Mouse (Mus musculus) neutrophil, adult 5-6 weeks (primary cell): ENCODE measurements around the gene Antxr1. TPM values are rescaled to one million over a fixed set of nuclear protein-coding genes. Genes with fewer than 3 reads are reported as not detected.
A peak's percentile ranks its signal among the peaks of the same experiment; 100 is the strongest.
"Not testable (repeated sequence)": the region's sequence is repeated elsewhere in the genome, so short reads cannot be mapped to it uniquely, and the experiment has no call there.

Experiments used
- ATAC-seq: fragments of 151-379, 151-347 bp; 2 replicates; pipeline ENCODE4 v1.8.0; 2017; ENCODE audit warnings: mild to moderate bottlenecking, moderate TSS enrichment; ENCODE audit not compliant: insufficient number of reproducible peaks, poor library complexity, low FRiP score, severe bottlenecking; ENCODE audit errors: extremely low read depth
- total RNA-seq: library from RNA; stranded (forward); fragments of 200-1000 nt; gene quantifications from 2 replicates; pipeline ENCODE4 v1.2.3, GENCODE M21; 2017

Gene Antxr1
- total RNA-seq, 1 experiment from 2014 or later = not detected

- no peak for ATAC-seq
Measured at GRCm38 (mm10) chr6:87121961-87122360, 213.7 kb downstream of the Antxr1 start.

DNA sequence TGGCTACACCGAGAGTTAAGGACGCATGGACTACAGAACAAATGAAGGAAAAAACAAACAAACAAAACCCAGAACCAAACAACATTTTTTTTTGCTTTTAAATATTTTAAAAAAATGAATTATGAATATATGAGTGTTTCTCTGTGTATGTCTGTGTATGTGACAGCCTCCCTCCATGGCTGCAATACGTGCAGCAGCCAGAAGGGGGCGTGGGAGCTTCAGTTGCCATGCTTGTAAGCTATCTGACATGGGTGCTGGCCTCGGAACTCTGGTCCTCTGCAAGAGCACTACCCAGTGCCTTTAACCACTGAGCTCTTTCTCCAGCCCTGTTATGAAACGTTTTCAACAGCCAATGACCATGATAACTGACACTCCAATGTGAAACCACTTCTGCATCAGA is 215.0 kb downstream of the Antxr1 start:
- ATAC-seq = no peak

- no peak for ATAC-seq
Measured at GRCm38 (mm10) chr6:87119975-87120374, 215.6 kb downstream of the Antxr1 start.

DNA sequence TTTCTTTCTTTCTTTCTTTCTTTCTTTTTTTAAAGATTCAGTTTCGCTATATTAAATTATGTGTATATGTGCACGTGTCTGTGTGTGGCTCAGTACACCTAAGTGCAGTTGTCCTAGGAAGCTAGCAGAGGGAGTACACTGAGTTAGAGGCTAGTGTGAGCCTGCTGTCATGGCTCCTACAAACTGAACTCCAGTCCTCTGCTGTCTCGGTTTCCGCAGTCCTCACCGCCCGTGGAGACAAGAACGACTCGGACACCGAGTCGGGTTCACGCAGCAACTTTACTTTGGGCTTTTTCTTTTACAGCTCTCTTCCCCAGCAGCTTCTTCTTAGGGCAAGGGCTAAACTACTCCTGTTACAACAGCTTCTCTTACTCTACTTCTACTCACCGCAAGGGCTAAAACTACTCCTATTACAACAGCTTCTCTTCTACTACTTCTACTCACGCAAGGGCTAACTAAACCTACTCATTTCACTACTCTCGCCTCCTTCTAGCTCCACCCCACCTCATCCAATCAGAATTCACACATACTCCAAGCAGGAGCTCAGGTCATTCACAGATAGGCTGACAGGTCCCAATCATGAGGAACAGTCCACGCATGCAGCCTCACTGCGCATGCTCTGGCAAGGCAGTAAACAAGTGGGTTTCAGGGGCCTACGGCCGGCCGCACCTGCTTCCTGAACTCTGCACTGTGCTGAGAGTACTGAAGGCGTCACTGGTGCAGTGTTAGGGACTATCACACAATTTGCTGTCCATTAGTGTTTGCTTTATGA is 216.4 kb downstream of the Antxr1 start:
- peak; percentile 82 for ATAC-seq

GRCm38 (mm10) chr6:87116596-87116995 is 219.0 kb downstream of the Antxr1 start:
- no peak for ATAC-seq

DNA sequence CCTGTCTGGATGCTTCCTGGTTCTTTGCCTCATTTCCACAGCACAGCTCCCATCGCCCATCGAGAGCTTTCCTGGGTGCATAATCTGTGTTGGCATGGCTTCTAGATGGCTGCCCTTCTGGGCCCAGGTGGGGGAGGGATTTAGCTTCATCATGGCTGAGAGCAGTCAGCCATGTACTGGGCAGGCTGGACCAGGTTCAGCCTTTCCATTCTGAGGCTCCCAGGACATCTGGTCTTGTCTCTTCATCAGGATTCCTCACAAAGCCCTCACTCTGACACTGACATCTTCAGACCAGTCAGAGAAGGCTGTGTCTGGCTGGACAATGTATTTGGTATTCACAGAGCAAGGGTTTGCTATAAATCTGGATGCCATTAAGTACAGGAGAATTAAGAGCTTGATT is 219.6 kb downstream of the Antxr1 start:
- no peak for ATAC-seq

DNA sequence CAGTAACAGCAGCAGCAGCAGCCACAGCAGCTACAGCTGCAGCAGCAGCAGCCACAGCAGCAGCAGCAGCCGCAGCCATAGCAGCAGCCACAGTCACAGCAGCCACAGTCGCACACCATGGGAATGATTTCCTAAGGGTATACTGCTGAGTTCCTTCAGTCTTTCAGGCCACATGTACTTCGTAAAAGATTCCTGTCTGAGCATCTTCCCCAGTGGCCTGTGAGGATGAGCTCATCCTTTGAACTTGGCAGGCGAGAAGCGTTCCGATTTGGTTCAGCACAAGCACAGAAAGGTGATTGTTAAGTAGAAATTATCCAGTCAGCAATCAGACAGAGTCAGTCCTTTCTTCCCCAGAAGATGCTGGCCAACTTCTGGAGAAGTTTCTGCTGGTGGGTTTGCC is 223.5 kb downstream of the Antxr1 start:
- ATAC-seq = no peak

GRCm38 (mm10) chr6:87111493-87111892 is 224.1 kb downstream of the Antxr1 start:
- no peak for ATAC-seq

DNA sequence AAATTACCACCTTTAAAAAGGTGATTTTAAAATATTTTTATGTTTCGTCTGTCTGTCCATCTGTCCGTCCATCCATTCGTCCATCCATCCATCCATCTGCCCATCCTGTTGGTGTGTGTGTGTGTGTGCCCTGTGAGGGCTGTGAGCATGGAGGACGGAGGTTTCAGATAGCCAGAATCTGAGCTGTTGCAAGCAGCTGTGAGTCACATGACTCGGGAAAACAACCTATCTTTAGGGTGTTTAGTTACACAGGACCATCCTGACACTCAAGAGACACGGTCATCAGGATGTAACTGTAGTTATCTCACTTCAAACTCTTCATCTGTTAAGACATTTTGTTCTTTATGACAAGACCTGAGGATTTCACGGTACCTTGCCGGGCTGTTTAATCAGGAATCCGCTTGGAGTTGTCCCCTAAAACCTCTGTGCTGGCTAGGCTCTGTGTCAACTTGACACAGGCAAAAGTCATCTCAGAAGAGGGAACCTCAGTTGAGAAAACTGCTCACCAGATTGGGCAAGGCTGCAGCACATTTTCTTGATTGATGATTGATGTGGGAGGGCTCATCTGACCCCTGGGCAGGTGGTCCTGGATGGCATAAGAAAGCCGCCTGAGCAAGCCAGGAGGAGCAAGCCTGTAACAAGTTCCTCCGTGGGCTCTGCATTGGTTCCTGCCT is 231.4 kb downstream of the Antxr1 start, which contains the start of gene D6Ertd527e:
Gene D6Ertd527e (plus strand): TSS at position 624 of the 674 bp plus-strand sequence.
- no peak for ATAC-seq

- ATAC-seq = no peak
Measured at GRCm38 (mm10) chr6:87103314-87103713, 232.3 kb downstream of the Antxr1 start.

DNA sequence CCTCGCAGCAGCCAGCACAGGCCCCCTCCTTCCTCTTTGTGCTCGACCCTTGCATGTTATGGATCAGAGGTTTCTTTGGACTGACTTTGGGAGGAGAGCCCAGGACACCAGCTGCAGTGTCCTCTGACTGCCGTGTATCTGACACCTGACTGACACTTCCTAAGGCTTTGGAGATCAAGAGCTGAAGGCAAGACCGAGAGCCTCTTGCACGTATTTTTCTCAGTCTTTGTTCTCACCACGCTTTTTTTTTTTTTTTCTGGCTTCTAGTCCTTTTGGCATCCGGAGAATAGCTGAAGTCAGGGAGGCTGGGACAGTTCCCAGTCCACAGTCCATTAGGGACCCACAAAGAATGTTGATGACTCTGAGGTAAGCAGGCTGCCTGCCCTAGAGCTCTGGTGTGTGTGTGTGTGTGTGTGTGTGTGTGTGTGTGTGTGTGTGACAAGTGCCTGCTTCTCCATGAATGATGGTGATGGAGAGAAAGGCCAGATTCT is 233.2 kb downstream of the Antxr1 start:
- ATAC-seq = no peak

DNA sequence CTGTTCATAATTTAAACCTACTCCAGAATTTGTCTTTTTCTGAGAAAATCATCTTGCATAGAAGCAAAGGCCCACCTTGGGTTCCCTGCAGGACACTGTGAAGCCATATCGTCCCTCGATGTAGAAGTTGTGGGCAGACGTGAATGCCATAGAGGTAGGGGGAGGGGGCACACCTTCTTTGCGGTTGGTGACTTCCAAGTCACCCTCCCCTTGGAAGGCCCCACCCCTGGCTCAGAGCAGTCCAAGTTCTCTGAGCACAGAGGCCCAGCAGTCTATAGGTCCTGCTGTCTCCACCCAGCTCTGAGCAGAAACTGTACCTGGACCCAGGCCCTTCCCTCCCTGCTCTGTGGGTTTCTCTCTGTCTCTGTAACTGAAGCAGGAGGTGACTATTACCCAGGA is 233.7 kb downstream of the Antxr1 start:
- ATAC-seq = no peak

- ATAC-seq = peak; percentile 52; the same call in 1 of the 2 replicates
Measured at GRCm38 (mm10) chr6:87101281-87101954, 234.2 kb downstream of the Antxr1 start.

GRCm38 (mm10) chr6:87100297-87101020 is 235.2 kb downstream of the Antxr1 start:
- no peak for ATAC-seq

DNA sequence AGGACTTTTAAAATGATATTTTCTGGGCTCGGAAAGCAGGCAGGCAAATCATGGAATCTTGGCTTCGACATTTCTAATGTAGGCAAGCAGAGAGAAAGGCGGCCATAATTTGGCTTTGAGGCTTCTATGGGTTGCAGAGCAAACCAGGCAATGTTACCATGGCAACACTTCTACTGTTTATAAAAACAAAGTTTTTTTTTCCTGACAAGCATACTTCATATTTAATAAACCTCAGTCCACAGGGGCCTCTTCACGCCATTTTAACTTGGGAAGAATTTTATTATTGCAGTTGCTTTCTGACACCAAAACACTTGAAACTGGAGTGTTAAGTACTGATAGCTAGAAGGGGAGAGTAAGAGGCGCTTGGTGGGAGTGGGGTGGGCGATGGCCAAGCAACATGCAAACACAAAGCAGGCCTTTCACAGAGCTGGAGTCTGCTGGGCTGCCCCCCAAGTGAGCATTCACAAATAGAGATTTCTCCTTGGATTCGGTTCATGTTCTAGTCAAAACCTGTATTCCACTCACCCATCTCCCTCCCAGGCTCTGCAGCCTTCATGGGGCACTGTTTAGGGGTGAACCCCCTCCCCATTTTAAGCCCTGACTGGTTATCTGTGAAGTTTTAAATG is 235.8 kb downstream of the Antxr1 start:
- no peak for ATAC-seq

DNA sequence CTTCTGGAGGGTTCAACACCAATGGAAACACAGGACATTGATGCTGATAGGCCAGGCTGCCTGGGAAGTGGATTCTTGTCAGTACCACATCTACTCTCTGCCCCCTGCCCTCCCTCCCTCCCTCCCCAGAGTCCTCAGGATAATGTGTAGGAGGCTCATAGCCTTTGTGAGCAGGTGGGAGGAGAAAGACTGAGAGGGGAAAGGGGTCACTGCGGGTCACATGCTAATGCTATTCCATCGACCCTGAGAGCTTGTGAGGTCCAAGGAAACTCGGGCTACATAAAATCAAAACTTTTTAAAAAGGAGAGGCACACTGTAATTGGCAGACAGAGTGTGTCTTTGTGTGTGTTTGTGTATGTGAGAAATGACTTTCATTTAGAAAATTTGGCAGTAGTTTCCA is 236.4 kb downstream of the Antxr1 start:
- no peak for ATAC-seq

GRCm38 (mm10) chr6:87093631-87094030 is 242.0 kb downstream of the Antxr1 start:
- not testable (repeated sequence) for ATAC-seq

DNA sequence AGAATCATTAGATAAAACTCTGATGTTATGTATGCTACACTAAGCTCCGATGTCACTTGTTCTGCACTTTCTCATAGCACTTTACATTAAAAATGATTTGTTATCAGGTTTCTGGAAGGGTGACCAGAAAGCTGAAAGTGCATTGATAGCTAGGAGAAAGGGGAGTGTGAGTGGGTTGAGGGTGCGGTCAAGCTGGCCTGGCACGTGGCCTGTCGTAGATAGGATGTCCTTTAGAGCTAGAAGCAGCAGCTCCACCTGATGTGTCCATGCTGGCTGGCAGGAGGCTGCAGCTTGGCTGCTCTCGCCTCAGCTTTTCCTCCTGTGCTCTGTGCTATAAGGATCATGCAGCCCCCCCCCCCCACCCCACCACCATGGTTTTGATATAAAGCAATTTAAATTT is 243.1 kb downstream of the Antxr1 start:
- no peak for ATAC-seq

DNA sequence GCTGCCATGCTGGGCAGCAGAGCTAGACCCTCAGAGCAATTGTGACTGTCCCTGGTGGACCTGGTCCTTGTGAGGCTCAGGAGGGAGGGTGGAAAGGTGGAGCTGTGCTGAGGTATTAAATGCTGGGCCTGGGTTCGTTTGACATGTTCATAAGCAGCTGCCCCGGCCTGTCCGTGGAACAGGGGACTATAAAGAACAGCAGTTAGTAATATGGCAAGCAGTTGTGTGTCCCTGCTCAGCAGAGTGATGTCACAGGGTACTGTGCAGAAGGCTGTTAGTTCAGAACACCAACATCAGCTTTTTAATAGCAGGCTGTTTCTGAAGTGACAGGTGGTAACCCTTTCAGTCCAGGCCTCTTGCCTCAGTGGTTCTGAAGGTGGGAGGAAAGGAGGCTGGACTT is 244.7 kb downstream of the Antxr1 start:
- no peak for ATAC-seq
